Mouse (Mus musculus) CD4-positive helper T cell, adult 2 months (primary cell): ENCODE data around the gene Isg20l2.
A peak's percentile ranks its signal among the peaks of the same experiment; 100 is the strongest.

Experiments used
- DNase-seq: peaks from one replicate; pipeline ENCODE4 v3.0.0-alpha.2; 2012; ENCODE audit warnings: low read depth, missing footprints, low spot score

The Isg20l2 gene

DNA sequence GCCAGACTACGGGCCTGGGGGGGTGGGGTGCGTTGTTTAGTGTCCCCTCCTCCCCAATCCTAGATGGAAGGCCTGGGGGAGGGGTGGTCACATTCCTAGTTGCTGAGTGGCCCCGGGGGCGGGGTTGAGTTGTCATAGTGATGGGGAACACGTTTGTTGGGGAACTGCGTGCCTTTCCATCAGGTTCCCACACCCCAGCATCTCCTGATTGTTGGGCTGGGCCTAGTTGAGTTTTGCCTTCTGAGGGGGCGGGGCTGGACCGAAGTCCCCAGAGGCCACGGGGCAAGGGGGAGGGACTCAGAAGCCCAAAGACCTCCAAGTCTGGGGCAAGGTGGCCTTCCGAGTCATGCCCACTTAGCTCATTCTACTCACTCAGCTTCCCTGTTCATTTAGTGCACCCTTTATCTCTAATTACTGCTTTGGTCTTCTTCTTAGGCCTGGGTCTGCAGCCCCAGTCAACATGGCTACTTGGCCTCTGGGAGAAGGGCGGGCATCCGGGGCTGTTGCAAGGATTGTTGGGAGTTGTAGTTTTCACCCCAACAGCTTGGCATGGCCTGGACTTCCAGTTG is 19.5 kb upstream of the Isg20l2 start:
- DNase-seq: peak; percentile 43

DNA sequence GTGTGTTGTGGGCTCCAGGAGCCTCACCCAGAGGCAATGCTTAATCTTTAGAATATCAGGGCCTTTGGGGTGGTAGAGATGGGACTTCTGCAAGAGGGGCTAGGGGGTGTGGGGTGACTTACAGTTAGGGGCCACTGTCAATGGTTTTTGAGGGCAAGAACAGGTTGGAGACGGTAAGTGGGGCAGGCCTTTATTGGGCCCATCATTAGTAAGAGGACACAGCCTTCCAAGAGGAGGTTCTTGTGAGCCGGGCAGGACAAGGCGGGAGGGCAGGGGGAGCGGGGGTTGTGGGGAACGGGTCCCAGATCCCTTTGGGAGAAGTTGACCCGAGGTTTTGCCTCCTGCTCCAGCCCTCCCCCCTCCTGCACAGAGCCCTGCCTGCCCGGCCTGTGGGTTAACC is 16.6 kb upstream of the Isg20l2 start:
- no peak for DNase-seq

DNA sequence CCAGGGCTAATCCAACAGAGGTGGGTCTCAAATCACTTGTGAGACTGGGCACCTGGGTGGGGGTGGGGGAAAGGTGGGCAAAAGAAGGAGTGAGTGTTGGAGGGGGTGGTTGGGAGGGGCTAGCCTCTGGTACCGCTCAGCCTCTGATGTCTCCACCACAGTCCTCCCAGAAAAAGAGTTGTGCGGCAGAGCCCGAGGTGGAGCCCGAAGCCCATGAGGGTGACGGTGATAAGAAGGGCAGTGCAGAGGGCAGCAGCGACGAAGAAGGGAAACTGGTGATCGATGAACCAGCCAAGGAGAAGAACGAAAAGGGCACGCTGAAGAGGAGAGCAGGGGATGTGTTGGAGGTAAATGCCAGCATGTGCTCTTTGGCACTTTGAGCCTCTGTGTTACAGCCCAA is 16.2 kb upstream of the Isg20l2 start:
- DNase-seq: no peak

DNA sequence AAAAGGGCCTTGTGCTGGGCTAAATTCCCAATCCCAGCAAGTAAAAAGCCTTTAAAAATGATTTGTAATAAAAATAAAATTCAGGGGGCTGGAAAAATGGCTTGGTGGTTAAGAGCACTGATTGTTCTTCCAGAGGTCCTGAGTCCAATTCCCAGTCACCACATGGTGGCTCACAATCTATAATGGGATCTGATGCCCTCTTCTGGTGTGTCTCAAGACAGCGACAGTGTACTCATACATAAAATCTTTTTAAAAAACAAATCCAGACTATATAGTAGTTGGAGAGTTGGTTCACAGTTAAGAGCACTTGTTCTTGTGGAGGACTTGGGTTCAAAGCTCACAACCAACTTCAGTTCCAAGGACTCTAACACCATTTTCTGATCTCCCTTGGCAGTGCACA is 13.1 kb upstream of the Isg20l2 start:
- DNase-seq: no peak

GRCm38 (mm10) chr3:87918551-87918950 is 11.6 kb upstream of the Isg20l2 start:
- no peak for DNase-seq

GRCm38 (mm10) chr3:87919336-87920108 is 10.6 kb upstream of the Isg20l2 start, which contains the start of gene Mrpl24:
TSS of gene Mrpl24 (plus strand) at chr3:87919506.
- peak; percentile 84 for DNase-seq

DNA sequence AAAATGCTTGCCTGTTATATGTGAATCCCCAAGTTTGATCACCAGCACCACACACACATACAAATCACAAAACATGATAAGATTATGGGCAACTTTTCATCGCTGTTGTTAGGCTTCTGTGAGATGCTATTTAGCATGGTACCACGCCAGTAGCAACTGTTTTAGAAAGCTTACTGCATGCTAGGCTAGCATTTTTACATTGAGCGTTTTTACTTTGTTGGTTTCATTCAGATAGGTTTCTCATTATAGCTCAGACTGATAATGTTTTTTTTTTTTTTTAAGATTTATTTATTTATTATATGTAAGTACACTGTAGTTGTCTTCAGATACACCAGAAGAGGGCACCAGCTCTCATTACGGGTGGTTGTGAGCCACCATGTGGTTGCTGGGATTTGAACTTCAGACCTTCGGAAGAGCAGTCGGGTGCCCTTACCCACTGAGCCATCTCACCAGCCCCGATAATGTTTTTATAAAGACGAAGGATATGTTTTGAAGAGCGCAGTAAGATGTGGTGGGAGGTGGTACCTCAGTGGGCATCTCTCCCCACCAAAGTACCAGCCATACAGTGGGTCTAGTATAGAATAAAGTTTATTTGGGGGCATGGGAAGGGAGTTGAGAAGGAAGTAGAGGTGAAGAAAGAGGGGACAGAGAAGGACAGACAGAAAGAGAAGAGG is 9.7 kb upstream of the Isg20l2 start:
- no peak for DNase-seq

- no peak for DNase-seq
Measured at GRCm38 (mm10) chr3:87924996-87925395, 5.1 kb upstream of the Isg20l2 start.

- no peak for DNase-seq
Measured at GRCm38 (mm10) chr3:87927452-87927851, 2.7 kb upstream of the Isg20l2 start.

DNA sequence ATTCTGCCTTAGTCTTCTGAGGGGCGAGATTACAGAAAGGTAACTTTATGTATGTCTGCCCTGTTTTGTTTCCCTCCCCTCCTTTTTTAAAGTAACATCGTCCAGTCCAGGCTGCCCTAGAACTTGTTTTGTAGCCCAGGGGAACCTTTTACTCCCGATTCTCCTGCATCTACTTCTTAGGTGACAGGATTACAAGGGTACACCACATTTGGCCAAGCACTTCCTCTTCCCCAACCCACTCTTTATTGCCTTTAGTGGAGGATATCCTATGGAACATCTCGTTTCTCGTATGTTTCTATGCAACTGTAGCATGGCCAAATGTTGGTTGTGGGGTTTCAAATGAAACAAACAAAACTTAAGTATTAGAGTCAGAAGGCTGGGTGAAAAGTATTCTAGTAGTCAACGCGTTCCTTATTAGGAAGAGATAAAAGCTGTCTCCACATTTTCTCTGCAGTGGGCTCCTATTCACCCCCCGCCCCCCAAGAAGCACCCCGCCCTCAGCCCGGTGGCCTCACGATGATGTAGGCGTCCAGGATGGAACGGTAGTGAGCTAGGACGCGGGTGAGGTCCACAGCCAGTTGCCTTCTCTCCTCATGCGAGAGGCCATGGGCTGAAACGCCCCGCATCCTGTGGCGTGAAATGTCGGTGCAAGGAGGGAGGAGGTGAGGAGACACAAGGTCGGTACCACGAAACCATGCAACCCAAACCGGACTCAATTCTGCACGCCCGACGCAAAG is 605 bp upstream of the Isg20l2 start:
- no peak for DNase-seq

DNA sequence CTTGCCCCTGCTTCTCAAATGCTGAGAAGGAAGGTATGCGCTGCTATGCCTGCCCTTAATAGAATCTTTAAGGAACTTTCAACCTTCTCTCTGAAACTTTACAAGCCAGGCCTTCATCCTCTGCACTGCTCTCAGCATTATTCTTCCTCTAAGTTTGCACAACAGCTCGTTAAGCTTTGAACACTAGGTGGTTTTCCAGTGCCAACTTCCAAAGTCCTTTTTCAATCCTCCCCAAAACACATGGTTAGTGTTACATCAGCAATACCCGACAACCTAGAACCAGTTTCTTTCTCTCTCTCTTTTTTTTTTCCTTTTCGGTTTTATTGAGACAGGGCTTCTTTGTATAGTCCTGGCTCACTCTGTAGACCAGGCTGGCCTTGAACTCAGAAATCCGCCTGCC is 3.9 kb downstream of the Isg20l2 start:
- no peak for DNase-seq

GRCm38 (mm10) chr3:87934501-87934900 is 4.4 kb downstream of the Isg20l2 start:
- no peak for DNase-seq

GRCm38 (mm10) chr3:87935201-87935600 is 5.1 kb downstream of the Isg20l2 start:
- DNase-seq: no peak

GRCm38 (mm10) chr3:87935776-87936175 is 5.7 kb downstream of the Isg20l2 start:
- peak; percentile 51 for DNase-seq

GRCm38 (mm10) chr3:87940611-87941010 is 10.5 kb downstream of the Isg20l2 start:
- no peak for DNase-seq

DNA sequence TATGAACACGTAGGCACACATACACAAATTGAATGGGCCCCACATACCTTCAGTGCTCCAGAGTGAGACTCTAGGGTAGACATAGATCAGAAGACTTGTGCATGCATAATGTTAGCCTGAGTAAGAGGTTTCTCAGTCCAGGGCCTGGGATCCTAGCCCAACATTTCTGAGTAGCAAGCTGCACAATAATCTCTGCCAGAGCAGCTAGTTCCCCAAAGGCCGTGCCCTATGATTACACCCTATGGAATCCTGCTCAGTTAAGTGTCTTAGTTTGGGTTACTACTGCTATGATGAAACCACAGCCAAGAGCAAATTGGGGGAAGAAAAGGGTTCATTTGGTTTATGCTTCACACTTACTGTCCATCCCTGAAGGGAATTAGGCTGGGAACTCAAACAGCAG is 12.4 kb downstream of the Isg20l2 start:
- DNase-seq: no peak

DNA sequence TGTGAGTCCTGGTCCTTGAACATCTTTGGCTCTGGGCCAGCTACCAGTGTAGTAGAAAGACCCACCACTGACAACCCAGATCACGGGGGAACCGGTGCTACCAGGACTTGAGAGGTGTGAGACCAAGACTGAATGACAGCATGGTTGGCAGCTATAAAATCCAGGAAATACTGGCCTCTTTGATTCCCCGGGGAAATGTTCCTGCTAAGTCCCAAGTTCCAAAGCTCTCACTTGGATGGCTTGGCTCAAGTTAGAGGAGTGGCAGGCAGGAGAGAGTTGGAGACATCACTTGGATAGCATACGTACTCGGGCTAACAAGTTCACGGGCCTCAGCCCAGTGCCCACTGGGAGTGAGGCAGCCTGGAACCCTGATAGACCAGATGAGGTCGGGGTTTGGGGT is 13.5 kb downstream of the Isg20l2 start:
- DNase-seq: no peak

- DNase-seq: no peak
Measured at GRCm38 (mm10) chr3:87944838-87945600, 14.9 kb downstream of the Isg20l2 start.

DNA sequence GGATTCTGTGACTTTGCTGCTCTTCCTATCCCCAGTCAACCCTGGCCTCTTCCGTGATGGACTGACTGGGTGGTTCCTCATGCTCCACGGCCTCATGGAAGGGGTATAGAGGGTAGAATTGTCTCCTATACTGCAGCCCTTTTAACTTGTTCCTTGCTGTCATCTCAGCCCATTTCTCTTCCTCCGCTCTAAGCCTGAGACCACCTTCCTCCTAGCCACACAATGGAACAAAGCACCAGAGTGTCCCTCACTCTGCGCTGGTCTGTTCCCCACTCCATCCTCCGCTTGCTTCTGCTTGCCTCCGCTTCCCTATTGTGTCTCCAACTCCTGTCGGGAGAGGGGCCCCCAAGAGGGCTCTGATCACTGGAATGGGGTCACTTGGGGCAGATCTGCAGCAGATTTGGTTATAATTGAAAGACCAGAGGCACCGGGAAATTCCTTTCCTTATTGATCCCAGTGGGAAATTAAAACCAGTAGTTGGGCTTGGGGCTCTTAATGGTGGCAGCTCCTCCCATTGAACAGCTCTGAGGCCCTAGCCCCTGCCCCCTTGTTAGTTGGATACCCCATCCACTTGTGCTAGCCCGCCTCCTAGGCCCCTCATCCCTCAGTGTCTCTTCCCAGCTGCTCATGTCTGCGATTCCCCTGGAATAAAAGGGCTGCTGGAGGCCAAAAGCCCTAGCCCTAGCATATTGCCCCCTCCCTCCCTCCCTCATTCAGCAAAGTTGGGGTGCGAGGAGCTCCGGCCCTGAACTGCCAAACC is 15.8 kb downstream of the Isg20l2 start:
- no peak for DNase-seq

DNA sequence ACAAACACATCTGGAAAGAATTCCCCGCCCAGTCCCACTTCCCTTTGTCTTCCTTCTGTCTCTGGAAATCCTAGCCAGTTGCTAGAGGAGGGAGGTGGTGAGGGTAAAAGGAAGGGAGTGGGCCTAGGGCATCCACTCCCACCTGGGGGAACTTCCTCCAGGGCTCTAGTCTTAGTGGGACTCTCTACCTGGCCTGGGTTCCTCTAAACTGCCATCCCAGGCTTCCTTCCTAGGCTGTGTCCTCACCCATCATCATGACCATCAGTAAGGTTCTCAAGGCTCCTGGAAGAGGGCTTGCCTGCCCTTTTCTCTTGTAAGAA is 16.4 kb downstream of the Isg20l2 start:
- no peak for DNase-seq
